Mouse (Mus musculus) embryonic fibroblast, embryonic 13.5 days (primary cell): ENCODE measurements around the gene Runx1.

ENCODE experiments used
- CTCF ChIP-seq: IDR thresholded peaks from 2 replicates; pipeline ENCODE4 v1.5.1; 2011; ENCODE audit warnings: mild to moderate bottlenecking, control low read depth, low read length, moderate library complexity, borderline replicate concordance; ENCODE audit not compliant: insufficient read depth
- POLR2A ChIP-seq: IDR thresholded peaks from 2 replicates; pipeline ENCODE4 v1.6.1; 2011; ENCODE audit warnings: low read depth, mild to moderate bottlenecking, control low read depth, low read length, moderate library complexity

DNA sequence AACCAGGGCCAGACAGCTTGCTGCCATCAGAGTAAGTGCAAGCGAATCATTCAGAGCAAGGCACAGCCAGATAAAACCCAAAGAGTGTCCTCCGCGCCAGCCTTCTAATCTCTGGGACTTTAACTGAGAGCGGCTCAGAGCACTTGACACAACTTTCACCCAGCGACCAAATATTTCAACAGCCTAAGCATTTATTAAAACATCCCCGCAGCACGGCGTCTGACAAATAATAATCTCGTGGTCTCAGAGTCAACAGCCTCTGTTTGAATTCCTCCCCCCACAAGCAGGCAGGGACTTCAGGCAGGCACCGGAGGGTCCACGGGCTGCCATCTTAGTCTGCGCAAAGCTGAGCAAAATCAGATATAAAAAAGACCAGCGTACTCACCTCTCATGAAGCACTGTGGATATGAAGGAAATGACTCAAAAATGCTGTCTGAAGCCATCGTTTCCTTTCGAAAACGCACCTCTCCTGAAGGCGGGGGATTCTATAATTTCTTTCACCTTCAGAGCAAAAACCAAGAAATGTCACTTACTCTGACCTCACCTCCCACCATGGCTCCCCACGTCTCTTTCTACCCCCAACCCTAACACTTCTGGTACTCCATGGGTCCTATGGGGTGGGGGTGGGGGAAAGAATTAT, 625 bp downstream of the Runx1 start:
- TF ChIP-seq CTCF: no peak
- TF ChIP-seq POLR2A: no peak
